Mouse (Mus musculus): ENCODE results near the gene Lbx1. TPM values are rescaled to one million over a fixed set of nuclear protein-coding genes. Genes with fewer than 3 reads are reported as not detected.

Lbx1 gene
- total RNA-seq (2021): under 1 TPM; 0.11 to 0.22 TPM
- long read RNA-seq, experiment 1: 0 reads
- long read RNA-seq, experiment 2, partial matches to known transcripts: 0 of 3 reads
- long read RNA-seq, experiment 2, other reads (novel, unspliced or antisense): 3 of 3 reads

GRCm38 (mm10) chr19:45235766-45236362 is at the start of gene Lbx1:
Gene Lbx1 (minus strand): TSS chr19:45235812.
- no peak for DNase-seq (ENCODE audit: low spot score in 2 of 2)

DNA sequence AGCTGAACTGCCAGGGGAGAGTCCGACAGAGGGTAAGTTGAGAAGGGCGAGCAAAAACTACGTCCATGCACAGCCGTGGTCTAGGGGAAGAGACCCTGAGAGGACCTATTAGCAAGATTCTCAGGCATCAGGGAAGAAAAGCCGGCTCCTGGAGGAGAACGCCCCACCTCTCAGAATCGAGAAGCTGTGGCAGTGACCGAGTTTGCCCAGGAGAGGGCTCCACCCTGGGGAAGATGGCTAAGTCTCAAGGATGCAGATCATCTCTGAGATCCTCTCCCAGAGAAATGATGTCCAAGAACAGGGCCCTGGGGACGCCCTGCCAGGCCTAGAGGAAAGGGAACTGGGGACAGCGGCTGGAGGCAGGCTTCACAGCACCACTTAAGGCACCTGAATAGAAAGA is 47.7 kb upstream of the Lbx1 start:
- peak; percentile 24 to 32 for DNase-seq (ENCODE audit: low spot score in 2 of 2)

DNA sequence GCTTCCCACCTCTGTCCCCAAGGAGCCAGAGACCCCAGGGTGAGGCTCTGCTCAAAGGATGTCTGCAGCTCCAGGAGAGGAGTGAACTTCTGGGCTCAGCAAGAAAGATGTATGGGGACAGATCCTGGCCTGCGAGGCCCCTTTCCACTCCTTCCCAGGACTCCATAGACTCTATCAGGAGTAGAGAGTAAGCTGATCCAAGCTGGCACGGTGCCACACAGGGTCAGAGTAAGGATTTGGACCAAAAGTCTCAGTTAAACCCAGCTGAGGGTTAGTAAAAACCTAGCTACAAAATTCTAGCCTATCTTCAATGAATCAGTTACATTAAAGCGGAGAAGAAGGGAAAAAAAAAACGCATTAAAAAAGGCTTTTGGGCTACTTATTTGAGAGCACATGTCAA is 40.6 kb upstream of the Lbx1 start:
- no peak for DNase-seq (ENCODE audit: low spot score in 2 of 2)

GRCm38 (mm10) chr19:45271986-45272385 is 36.4 kb upstream of the Lbx1 start:
- no peak for DNase-seq (ENCODE audit: low spot score in 2 of 2)

- no peak for DNase-seq (ENCODE audit: low spot score in 2 of 2)
Observed at GRCm38 (mm10) chr19:45262995-45263394, 27.4 kb upstream of the Lbx1 start.

GRCm38 (mm10) chr19:45257414-45258326 is 22.1 kb upstream of the Lbx1 start:
- DNase-seq (ENCODE audit: low spot score in 2 of 2): no peak

GRCm38 (mm10) chr19:45254806-45255205 is 19.2 kb upstream of the Lbx1 start:
- DNase-seq (ENCODE audit: low spot score in 2 of 2): no peak

DNA sequence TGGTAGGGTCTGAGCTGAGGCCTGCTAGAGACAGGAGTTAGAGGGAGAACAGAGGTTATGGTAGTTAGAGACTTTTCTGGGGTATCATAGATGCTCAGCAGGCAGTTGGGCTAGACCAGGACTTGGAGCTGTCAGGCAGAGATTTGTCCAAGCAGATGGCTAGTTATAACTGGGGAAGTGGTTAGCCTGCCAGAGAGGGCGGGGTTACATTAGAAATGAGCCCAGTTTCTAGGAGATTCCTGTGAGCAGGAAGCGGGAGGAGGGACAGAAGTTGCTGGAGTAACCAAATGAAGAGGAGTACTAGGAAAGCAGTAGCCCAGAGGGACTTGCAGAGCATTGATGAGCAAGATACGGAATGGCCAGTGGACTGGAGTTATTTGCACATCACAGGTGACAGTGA is 16.8 kb upstream of the Lbx1 start:
- no peak for DNase-seq (ENCODE audit: low spot score in 2 of 2)

GRCm38 (mm10) chr19:45248691-45249090 is 13.1 kb upstream of the Lbx1 start:
- no peak for DNase-seq (ENCODE audit: low spot score in 2 of 2)

DNA sequence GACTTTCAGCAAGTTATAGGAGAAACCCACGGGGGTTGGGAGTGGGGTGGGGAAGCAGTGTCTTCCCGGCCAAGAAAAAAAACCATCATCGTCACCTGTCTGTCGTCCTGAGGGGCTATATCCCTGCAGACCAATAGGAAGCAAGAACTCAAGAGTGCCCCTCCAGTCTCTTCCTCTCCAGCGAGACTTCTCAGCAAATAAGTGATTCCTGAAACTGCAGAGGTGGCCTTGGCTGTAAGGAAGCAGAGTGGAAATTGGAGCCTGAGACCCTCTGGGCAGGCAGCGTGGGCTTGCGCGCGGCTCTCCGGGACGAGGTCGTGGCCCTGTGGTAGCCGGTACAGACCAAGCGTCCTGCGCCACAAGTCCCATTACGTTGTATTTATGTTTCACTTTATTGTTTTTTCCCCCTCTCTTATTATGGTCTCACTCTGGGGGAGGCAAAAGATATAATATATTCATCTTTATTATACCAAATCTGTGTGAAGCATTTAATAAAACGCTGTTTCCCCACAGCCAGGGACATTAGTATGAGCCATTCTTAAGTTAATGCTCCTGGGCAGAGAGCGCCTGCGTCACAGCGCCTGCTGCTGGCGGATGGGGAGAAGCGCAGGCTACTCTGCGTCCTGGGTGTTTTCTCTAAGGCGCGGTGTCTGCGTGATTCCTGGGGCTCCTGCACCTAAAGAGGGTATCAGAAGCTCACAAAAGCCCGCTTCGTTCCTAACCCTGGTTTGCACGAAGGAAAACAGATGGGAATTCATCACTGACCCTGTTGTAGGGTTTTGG is 8.5 kb upstream of the Lbx1 start:
- no peak for DNase-seq (ENCODE audit: low spot score in 2 of 2)

DNA sequence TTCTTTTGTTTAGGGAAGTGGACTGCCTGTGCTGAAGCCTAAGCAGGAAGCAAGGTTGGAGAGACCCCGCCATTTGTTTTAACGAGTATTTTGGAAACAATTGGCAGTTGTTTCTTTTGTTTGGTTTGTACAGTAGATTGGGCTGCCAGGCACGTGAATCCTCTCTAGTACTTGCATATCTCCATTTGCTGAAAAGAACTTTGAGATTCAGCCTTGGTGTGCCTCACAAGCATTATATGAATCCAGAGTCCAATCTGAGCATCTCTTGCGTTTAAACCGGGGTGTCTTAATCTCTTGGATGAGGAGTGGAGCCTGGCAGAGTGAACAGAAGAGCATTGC is 7.6 kb upstream of the Lbx1 start:
- DNase-seq (ENCODE audit: low spot score in 2 of 2): no peak

- DNase-seq (ENCODE audit: low spot score in 2 of 2): no peak
Observed at GRCm38 (mm10) chr19:45242348-45243263, 7.0 kb upstream of the Lbx1 start.

DNA sequence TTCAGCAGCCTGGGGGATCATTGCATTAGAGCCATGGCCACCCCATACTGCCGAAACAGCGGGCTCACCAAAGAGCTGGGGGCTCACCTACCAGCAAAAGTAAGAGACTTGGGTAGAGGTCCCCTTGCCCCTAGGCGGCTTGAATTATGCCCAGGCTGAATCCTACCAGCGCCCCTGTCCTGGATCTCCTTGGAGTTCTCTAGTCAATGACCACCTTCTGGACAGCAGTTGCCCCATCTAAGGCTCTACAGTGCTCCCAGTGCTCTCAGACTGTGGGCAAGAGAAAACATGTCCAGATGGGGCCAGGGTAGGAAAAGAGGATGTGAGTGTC is 6.4 kb upstream of the Lbx1 start:
- DNase-seq (ENCODE audit: low spot score in 2 of 2): no peak

GRCm38 (mm10) chr19:45240026-45240425 is 4.4 kb upstream of the Lbx1 start:
- no peak for DNase-seq (ENCODE audit: low spot score in 2 of 2)

- no peak for DNase-seq (ENCODE audit: low spot score in 2 of 2)
Observed at GRCm38 (mm10) chr19:45239191-45239590, 3.6 kb upstream of the Lbx1 start.

DNA sequence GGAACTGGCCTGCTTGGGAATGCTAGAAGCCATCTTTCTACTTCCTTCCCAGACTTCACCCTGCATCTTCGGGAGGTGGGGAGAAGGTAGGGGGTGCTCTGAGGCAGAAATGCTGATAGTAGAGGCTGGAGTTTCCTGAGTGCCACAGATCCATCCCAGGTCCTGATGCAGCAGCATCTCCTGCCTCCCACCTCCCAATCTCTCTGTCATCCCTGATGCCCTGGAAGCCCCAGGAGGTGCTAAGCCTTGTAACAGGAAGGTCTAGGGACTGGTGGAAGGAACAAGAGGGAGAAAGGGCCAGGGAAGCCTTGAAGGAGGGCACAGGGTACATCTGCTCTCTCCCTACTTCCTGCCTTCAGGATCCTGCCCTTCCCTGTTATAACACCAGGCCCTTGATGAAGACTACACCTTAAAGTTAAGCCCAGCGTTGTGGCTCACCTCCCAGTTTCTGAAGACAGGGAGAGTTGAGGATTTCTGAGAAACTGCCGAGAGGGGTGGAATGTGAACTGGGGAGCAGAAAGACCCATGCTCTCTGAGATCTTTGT is 2.1 kb upstream of the Lbx1 start:
- DNase-seq (ENCODE audit: low spot score in 2 of 2): no peak

DNA sequence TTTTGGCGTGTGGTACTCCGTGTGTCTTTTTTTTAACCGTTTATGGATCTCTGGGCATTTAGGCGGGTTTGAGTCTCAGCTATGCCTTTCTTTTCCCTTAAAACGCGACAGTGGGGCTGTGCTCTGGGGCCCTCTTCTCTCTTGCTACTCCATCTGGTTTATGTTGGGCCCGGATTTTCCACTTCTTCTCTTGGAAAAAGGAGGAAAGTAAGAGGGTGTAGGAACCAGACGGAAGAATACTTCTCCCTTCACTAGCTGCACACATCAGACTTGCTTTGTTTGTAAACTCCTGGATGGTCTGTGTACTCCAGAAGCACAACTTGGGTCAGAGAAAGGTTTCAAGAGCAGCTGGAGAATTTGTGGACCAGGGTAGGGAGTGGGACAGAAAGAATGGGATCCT is 1.5 kb upstream of the Lbx1 start:
- no peak for DNase-seq (ENCODE audit: low spot score in 2 of 2)

- no peak for DNase-seq (ENCODE audit: low spot score in 2 of 2)
Observed at GRCm38 (mm10) chr19:45236363-45236942, 841 bp upstream of the Lbx1 start.

GRCm38 (mm10) chr19:45235331-45235741 is 276 bp downstream of the Lbx1 start:
- no peak for DNase-seq (ENCODE audit: low spot score in 2 of 2)

DNA sequence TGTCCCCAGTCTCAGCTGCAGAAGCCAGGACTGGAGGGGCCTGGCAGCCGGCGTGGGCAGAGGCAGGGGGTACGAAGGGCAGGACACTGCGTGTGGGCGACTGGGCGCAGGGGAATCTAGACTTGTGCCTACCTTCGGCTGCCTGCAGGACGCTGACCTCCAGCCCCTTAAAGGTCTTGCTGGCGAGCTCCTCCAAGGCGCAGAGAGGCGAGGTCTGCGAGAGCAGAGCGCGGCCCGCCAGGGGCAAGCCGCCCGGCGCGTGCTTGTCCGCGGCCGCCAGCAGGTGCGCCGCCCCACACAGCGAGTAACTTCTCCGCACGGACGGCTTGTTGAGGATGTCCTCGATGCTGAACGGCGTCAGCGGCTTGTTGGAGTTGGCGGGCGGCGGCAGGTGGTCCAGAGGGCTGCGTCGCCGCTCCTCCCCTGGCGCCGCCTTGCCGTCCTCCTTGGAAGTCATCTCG is 811 bp downstream of the Lbx1 start:
- DNase-seq (ENCODE audit: low spot score in 2 of 2): no peak

Measured in adrenal gland, postnatal 4 days (tissue).